Mouse (Mus musculus) neural tube, embryonic 14.5 days (tissue): ENCODE measurements around the gene Zfp146. TPM values are rescaled to one million over a fixed set of nuclear protein-coding genes. Genes with fewer than 3 reads are reported as not detected.
"Not testable (repeated sequence)": the region's sequence is repeated elsewhere in the genome, so short reads cannot be mapped to it uniquely, and the experiment has no call there.

Experiments used
- ATAC-seq: fragments of 200-750 bp; cut with Nextera tagmentation; 2 replicates; pipeline ENCODE4 v1.8.0; 2017; ENCODE audit warnings: low read depth, mild to moderate bottlenecking, moderate TSS enrichment, moderate library complexity
- H3K27ac ChIP-seq: fragments of 300-500 bp; sonication (generic); 2 replicates; pipeline ENCODE4 v1.5.1; 2014; ENCODE audit warnings: low read depth, mild to moderate bottlenecking, control low read depth, low read length, moderate library complexity, mixed read lengths
- H3K27me3 ChIP-seq: fragments of 300-500 bp; sonication (generic); 2 replicates; pipeline ENCODE4 v1.6.1; 2014; ENCODE audit warnings: low read length; ENCODE audit not compliant: control insufficient read depth, insufficient read depth
- H3K36me3 ChIP-seq: fragments of 300-500 bp; sonication (generic); 2 replicates; pipeline ENCODE4 v1.6.1; 2014; ENCODE audit warnings: low read length, mixed read lengths; ENCODE audit not compliant: control insufficient read depth, insufficient read depth
- H3K4me1 ChIP-seq: fragments of 300-500 bp; sonication (generic); 2 replicates; pipeline ENCODE4 v1.6.1; 2014; ENCODE audit warnings: low read length; ENCODE audit not compliant: control insufficient read depth, insufficient read depth
- H3K4me2 ChIP-seq: fragments of 300-500 bp; sonication (generic); 2 replicates; pipeline ENCODE4 v1.6.1; 2014; ENCODE audit warnings: mild to moderate bottlenecking, low read depth, low read length, control low read depth
- H3K4me3 ChIP-seq: fragments of 300-500 bp; sonication (generic); 2 replicates; pipeline ENCODE4 v1.5.1; 2014; ENCODE audit warnings: low read depth, low read length, control low read depth, mixed read lengths
- H3K9ac ChIP-seq: fragments of 300-500 bp; sonication (generic); replicated peaks from 2 replicates; pipeline ENCODE4 v1.6.1; 2014; ENCODE audit warnings: low read depth, mild to moderate bottlenecking, control low read depth, low read length, mixed read lengths
- H3K9me3 ChIP-seq: fragments of 300-500 bp; sonication (generic); 2 replicates; pipeline ENCODE4 v1.6.1; 2016; ENCODE audit warnings: low read length; ENCODE audit not compliant: control insufficient read depth
- WGBS: fragments of 180-500 bp; shearing (Covaris S2); extraction: QIAGEN DNeasy Blood & Tissue Kit; methylation state at CpG from one replicate; pipeline ENCODE4 v1.1.7; 2014; 5-methylcytosine and 5-hydroxymethylcytosine counted together
- polyA plus RNA-seq: library from polyadenylated mRNA; unstranded; fragments of >200 nt; fragmentation: Nextera tagmentation; extraction: Ambion mirVana; gene quantifications from 2 replicates; pipeline ENCODE4 v1.2.1, GENCODE M21; 2014

The Zfp146 gene
- 9.9 and 17.6 TPM in 2 replicates for polyA plus RNA-seq

GRCm38 (mm10) chr7:30169583-30170282 is at the start of gene Zfp146:
TSS of gene Zfp146 (minus strand) at chr7:30169750.
- Histone ChIP-seq H3K27ac (peak within 1 kb of the TSS; percentile 92), H3K27me3 (no peaks in the 10 kb centered on the region), H3K4me3 (peak within 1 kb of the TSS; percentile 72), H3K4me1 (peaks cover 14% of the 10 kb centered on the region), H3K9me3 (peaks cover 3% of the 10 kb centered on the region; the same call in 1 of the 2 replicates), H3K4me2 (peak within 1 kb of the TSS; percentile 65), H3K36me3 (no peaks in the 10 kb centered on the region), H3K9ac (peak within 1 kb of the TSS; percentile 86)
- WGBS: under 1% methylated on average over 36 of the region's 36 CpGs
- ATAC-seq: peak; percentile 97

- Histone ChIP-seq H3K9me3 (no peaks in the 10 kb centered on the region), H3K4me2 (no peak overlapping the region), H3K27me3 (no peaks in the 10 kb centered on the region), H3K9ac (no peak overlapping the region), H3K4me3 (no peak overlapping the region), H3K27ac (no peak overlapping the region), H3K36me3 (no peaks in the 10 kb centered on the region), H3K4me1 (peaks cover 6% of the 10 kb centered on the region; the same call in 1 of the 2 replicates)
- peak; percentile 26; the same call in 1 of the 2 replicates for ATAC-seq
- WGBS: 78% methylated on average over 2 of the region's 2 CpGs
These were observed 47.7 kb upstream of the Zfp146 start for GRCm38 (mm10) chr7:30217277-30217676.

- Histone ChIP-seq H3K27ac (peak overlapping the region; percentile 62), H3K4me1 (peaks cover 6% of the 10 kb centered on the region; the same call in 1 of the 2 replicates), H3K36me3 (no peaks in the 10 kb centered on the region), H3K9ac (no peak overlapping the region; the same call in 1 of the 2 replicates), H3K27me3 (no peaks in the 10 kb centered on the region), H3K4me3 (peak overlapping the region; percentile 17; the same call in 1 of the 2 replicates), H3K9me3 (no peaks in the 10 kb centered on the region), H3K4me2 (peak overlapping the region; percentile 44)
- ATAC-seq: peak; percentile 77
- 1% methylated on average over 16 of the region's 16 CpGs for WGBS
These were observed 47.2 kb upstream of the Zfp146 start for GRCm38 (mm10) chr7:30216723-30217151.

- no peak overlapping the region for H3K4me3 ChIP-seq
- no peak overlapping the region for H3K27ac ChIP-seq
- H3K27me3 ChIP-seq: no peaks in the 10 kb centered on the region
- no peaks in the 10 kb centered on the region for H3K9me3 ChIP-seq
- no peak overlapping the region for H3K9ac ChIP-seq
- 86% methylated on average over 3 of the region's 3 CpGs for WGBS
- no peaks in the 10 kb centered on the region for H3K36me3 ChIP-seq
- ATAC-seq: no peak
- H3K4me2 ChIP-seq: no peak overlapping the region
- H3K4me1 ChIP-seq: peaks cover 6% of the 10 kb centered on the region; the same call in 1 of the 2 replicates
These were observed 46.3 kb upstream of the Zfp146 start for GRCm38 (mm10) chr7:30215875-30216274.

GRCm38 (mm10) chr7:30213881-30214280 is 44.3 kb upstream of the Zfp146 start:
- Histone ChIP-seq H3K9me3 (no peaks in the 10 kb centered on the region), H3K36me3 (no peaks in the 10 kb centered on the region), H3K4me2 (no peak overlapping the region), H3K4me1 (0 out of 2 replicates have a peak, but pooled peaks cover 3% of the 10 kb centered on the region), H3K9ac (no peak overlapping the region), H3K4me3 (no peak overlapping the region), H3K27ac (no peak overlapping the region), H3K27me3 (no peaks in the 10 kb centered on the region)
- no peak for ATAC-seq
- 93% methylated on average over 3 of the region's 3 CpGs for WGBS

GRCm38 (mm10) chr7:30211025-30211424 is 41.5 kb upstream of the Zfp146 start:
- H3K36me3 ChIP-seq: no peaks in the 10 kb centered on the region
- no peaks in the 10 kb centered on the region for H3K9me3 ChIP-seq
- H3K27me3 ChIP-seq: no peaks in the 10 kb centered on the region
- H3K27ac ChIP-seq: no peak overlapping the region
- no peak overlapping the region for H3K4me2 ChIP-seq
- WGBS: 19% methylated on average over 4 of the region's 4 CpGs
- no peak for ATAC-seq
- H3K4me1 ChIP-seq: no peaks in the 10 kb centered on the region
- H3K4me3 ChIP-seq: no peak overlapping the region
- H3K9ac ChIP-seq: no peak overlapping the region

- H3K4me2 ChIP-seq, H3K27ac ChIP-seq: not testable (repeated sequence)
- WGBS: 70% methylated on average over 5 of the region's 5 CpGs
These were observed 36.8 kb upstream of the Zfp146 start for GRCm38 (mm10) chr7:30206364-30206763.

GRCm38 (mm10) chr7:30205383-30205782 is 35.8 kb upstream of the Zfp146 start:
- H3K4me3 ChIP-seq: no peak overlapping the region
- no peak overlapping the region for H3K27ac ChIP-seq
- H3K36me3 ChIP-seq: no peaks in the 10 kb centered on the region
- no peak overlapping the region for H3K4me2 ChIP-seq
- H3K4me1 ChIP-seq: no peaks in the 10 kb centered on the region
- H3K9ac ChIP-seq: no peak overlapping the region
- WGBS: 7% methylated on average over 2 of the region's 2 CpGs
- ATAC-seq: no peak
- no peaks in the 10 kb centered on the region for H3K27me3 ChIP-seq
- no peaks in the 10 kb centered on the region for H3K9me3 ChIP-seq

More at GRCm38 (mm10) chr7:30206364-30206763, 36.8 kb upstream of the Zfp146 start:
- H3K4me3 ChIP-seq, H3K9ac ChIP-seq, H3K36me3 ChIP-seq, ATAC-seq, H3K9me3 ChIP-seq, H3K27me3 ChIP-seq, H3K4me1 ChIP-seq: not testable (repeated sequence)

GRCm38 (mm10) chr7:30204380-30204779 is 34.8 kb upstream of the Zfp146 start:
- no peaks in the 10 kb centered on the region for H3K4me1 ChIP-seq
- no peak overlapping the region for H3K27ac ChIP-seq
- ATAC-seq: no peak
- H3K9ac ChIP-seq: no peak overlapping the region
- H3K9me3 ChIP-seq: no peaks in the 10 kb centered on the region
- H3K4me2 ChIP-seq: no peak overlapping the region
- 25% methylated on average over 8 of the region's 8 CpGs for WGBS
- H3K36me3 ChIP-seq: no peaks in the 10 kb centered on the region
- no peaks in the 10 kb centered on the region for H3K27me3 ChIP-seq
- H3K4me3 ChIP-seq: no peak overlapping the region
